Mouse (Mus musculus) CH12F3 (cell line): Measurements from ENCODE around the gene Nudt2.

Experiments
- in situ Hi-C: fragments of 300-500 bp; cut with MboI; formaldehyde crosslinking; loops from 2 replicates; pipeline ENCODE4 v1.14.3; 2020; ENCODE audit warnings: low sequenced_read_pairs

Gene Nudt2

GRCm38 (mm10) chr4:41493464-41494116 lies 28.6 kb downstream of the Nudt2 start:
- in situ Hi-C loops: no loop called here

- in situ Hi-C loops: no loop called here
Measured at GRCm38 (mm10) chr4:41494378-41494777, 29.4 kb downstream of the Nudt2 start.

- in situ Hi-C loops: no loop called here
Measured at GRCm38 (mm10) chr4:41495076-41495475, 30.1 kb downstream of the Nudt2 start.

- in situ Hi-C loops: no loop called here
Measured at GRCm38 (mm10) chr4:41495850-41496249, 30.9 kb downstream of the Nudt2 start.

- in situ Hi-C loops: no loop called here
Measured at GRCm38 (mm10) chr4:41497046-41497445, 32.1 kb downstream of the Nudt2 start.

- in situ Hi-C loops: no loop called here
Measured at GRCm38 (mm10) chr4:41497579-41497978, 32.6 kb downstream of the Nudt2 start.

GRCm38 (mm10) chr4:41497995-41498845 lies 33.3 kb downstream of the Nudt2 start:
- in situ Hi-C loops: no loop called here

- in situ Hi-C loops: no loop called here
Measured at GRCm38 (mm10) chr4:41498921-41499391, 34.0 kb downstream of the Nudt2 start.

- in situ Hi-C loops: no loop called here
Measured at GRCm38 (mm10) chr4:41499619-41500018, 34.7 kb downstream of the Nudt2 start.

- in situ Hi-C loops: no loop called here
Measured at GRCm38 (mm10) chr4:41500787-41501186, 35.8 kb downstream of the Nudt2 start.

- in situ Hi-C loops: no loop called here
Measured at GRCm38 (mm10) chr4:41502171-41502940, 37.4 kb downstream of the Nudt2 start.

GRCm38 (mm10) chr4:41502986-41503412 lies 38.0 kb downstream of the Nudt2 start, which contains the start of gene AI464131:
AI464131 (minus strand) TSS chr4:41503076.
- in situ Hi-C loops: no loop called here

GRCm38 (mm10) chr4:41504325-41504724 lies 39.4 kb downstream of the Nudt2 start:
- in situ Hi-C loops: no loop called here

GRCm38 (mm10) chr4:41505131-41505551 lies 40.2 kb downstream of the Nudt2 start:
- in situ Hi-C loops: no loop called here

GRCm38 (mm10) chr4:41506156-41506555 lies 41.2 kb downstream of the Nudt2 start:
- in situ Hi-C loops: no loop called here

- in situ Hi-C loops: no loop called here
Measured at GRCm38 (mm10) chr4:41506906-41507305, 42.0 kb downstream of the Nudt2 start.

- in situ Hi-C loops: no loop called here
Measured at GRCm38 (mm10) chr4:41507326-41507924, 42.5 kb downstream of the Nudt2 start.

- in situ Hi-C loops: no loop called here
Measured at GRCm38 (mm10) chr4:41507998-41508397, 43.0 kb downstream of the Nudt2 start.

GRCm38 (mm10) chr4:41513309-41513708 lies 48.4 kb downstream of the Nudt2 start:
- in situ Hi-C loops: no loop called here

- in situ Hi-C loops: no loop called here
Measured at GRCm38 (mm10) chr4:41513714-41514113, 48.8 kb downstream of the Nudt2 start.

- in situ Hi-C loops: no loop called here
Measured at GRCm38 (mm10) chr4:41517233-41517632, 52.3 kb downstream of the Nudt2 start, which contains the start of gene 1110017D15Rik. 1110017D15Rik (minus strand) TSS chr4:41517333.
